Mouse (Mus musculus) myocyte (in vitro differentiated cells): ENCODE data around the gene Cracr2b. TPM values are rescaled to one million over a fixed set of nuclear protein-coding genes. Genes with fewer than 3 reads are reported as not detected.

Source experiments
- H3K27me3 ChIP-seq: one replicate; pipeline ENCODE4 v1.6.1; 2011; ENCODE audit not compliant: control insufficient read depth, insufficient read depth, insufficient read length
- H3K36me3 ChIP-seq: one replicate; pipeline ENCODE4 v1.6.1; 2011; ENCODE audit not compliant: control insufficient read depth, insufficient read depth
- H3K4me2 ChIP-seq: one replicate; pipeline ENCODE4 v1.6.1; 2011; ENCODE audit warnings: low read depth, control low read depth
- H3K4me3 ChIP-seq: one replicate; pipeline ENCODE4 v1.5.1; 2011; ENCODE audit warnings: mild to moderate bottlenecking, control low read depth, moderate library complexity
- H3K79me2 ChIP-seq: one replicate; pipeline ENCODE4 v1.6.1; 2011; ENCODE audit not compliant: control insufficient read depth, insufficient read depth
- H3ac ChIP-seq: one replicate; pipeline ENCODE4 v1.6.1; 2011; ENCODE audit not compliant: control insufficient read depth, insufficient read length
- CEBPB ChIP-seq: IDR thresholded peaks from 2 replicates; pipeline ENCODE4 v1.6.1; 2011; ENCODE audit warnings: mild to moderate bottlenecking, moderate library complexity; ENCODE audit not compliant: poor library complexity, insufficient read depth, severe bottlenecking
- E2F4 ChIP-seq: IDR thresholded peaks from one replicate; pipeline ENCODE4 v1.6.1; 2011; ENCODE audit warnings: mild to moderate bottlenecking, control low read depth, moderate library complexity; ENCODE audit not compliant: insufficient read depth
- MAX ChIP-seq: IDR thresholded peaks from one replicate; pipeline ENCODE4 v1.6.1; 2011; ENCODE audit warnings: low read depth, mild to moderate bottlenecking, control low read depth
- MYOD1 ChIP-seq, 3 experiments: IDR thresholded peaks; one replicate each; pipeline ENCODE4 v1.6.1; 2011; ENCODE audit warnings: control low read depth in 2 of 3, low read depth in 2 of 3, mild to moderate bottlenecking in 2 of 3, moderate library complexity in 1 of 3; ENCODE audit not compliant: insufficient read length in 2 of 3, control insufficient read depth in 1 of 3
- MYOG ChIP-seq, 3 experiments: IDR thresholded peaks; one replicate each; pipeline ENCODE4 v1.6.1; 2011; ENCODE audit warnings: control low read depth in 2 of 3, low read depth in 2 of 3, mild to moderate bottlenecking in 2 of 3; ENCODE audit not compliant: insufficient read length in 2 of 3, control insufficient read depth in 1 of 3, insufficient read depth in 1 of 3
- POLR2A ChIP-seq: IDR thresholded peaks from one replicate; pipeline ENCODE4 v1.6.1; 2011; ENCODE audit warnings: low read depth, mild to moderate bottlenecking, control low read depth, moderate library complexity; ENCODE audit not compliant: insufficient read length
- POLR2AphosphoS2 ChIP-seq: IDR thresholded peaks from one replicate; pipeline ENCODE4 v1.6.1; 2011; ENCODE audit warnings: low read depth, control low read depth; ENCODE audit not compliant: insufficient read length
- REST ChIP-seq: IDR thresholded peaks from one replicate; pipeline ENCODE4 v1.6.1; 2011; ENCODE audit warnings: mild to moderate bottlenecking, control low read depth, moderate library complexity; ENCODE audit not compliant: insufficient read depth, insufficient read length
- SRF ChIP-seq: IDR thresholded peaks from one replicate; pipeline ENCODE4 v1.6.1; 2011; ENCODE audit warnings: low read depth; ENCODE audit not compliant: control insufficient read depth, insufficient read length
- TCF12 ChIP-seq: IDR thresholded peaks from one replicate; pipeline ENCODE4 v1.6.1; 2011; ENCODE audit warnings: mild to moderate bottlenecking, control low read depth; ENCODE audit not compliant: poor library complexity, insufficient read depth, severe bottlenecking
- TCF3 ChIP-seq: IDR thresholded peaks from one replicate; pipeline ENCODE4 v1.6.1; 2011; ENCODE audit warnings: low read depth, control low read depth; ENCODE audit not compliant: insufficient read length
- USF1 ChIP-seq: IDR thresholded peaks from one replicate; pipeline ENCODE4 v1.6.1; 2011; ENCODE audit warnings: low read depth, mild to moderate bottlenecking, control low read depth, moderate library complexity
- polyA plus RNA-seq: library from polyadenylated mRNA; unstranded; fragments of >200 nt; fragmentation: generic; extraction: Trizol; gene quantifications from one replicate; pipeline ENCODE4 v1.2.1, GENCODE M21; 2012; ENCODE audit warnings: missing spikeins

Cracr2b gene
- polyA plus RNA-seq, 1 experiment, result 2.4 TPM

- TF ChIP-seq CEBPB (no peak), REST (no peak), MYOG (IDR thresholded peaks at IDR 0.05; ENCODE audit: control insufficient read depth in 1 of 3, insufficient read depth in 1 of 3, insufficient read length in 2 of 3, low read depth in 2 of 3) (no peak), TCF12 (no peak), POLR2AphosphoS2 (no peak), MAX (no peak), MYOD1 (IDR thresholded peaks at IDR 0.05; ENCODE audit: control insufficient read depth in 1 of 3, insufficient read length in 2 of 3, low read depth in 2 of 3) (no peak), SRF (no peak), E2F4 (no peak), POLR2A (no peak), TCF3 (no peak), USF1 (no peak)
- H3K36me3 ChIP-seq, result no peaks in the 10 kb centered on the region
- H3ac ChIP-seq, result no peak overlapping the region
- H3K4me2 ChIP-seq, result no peak overlapping the region
- H3K79me2 ChIP-seq, result peaks cover 44% of the 10 kb centered on the region
- no peaks in the 10 kb centered on the region for H3K27me3 ChIP-seq
- no peak overlapping the region for H3K4me3 ChIP-seq
Observed at GRCm38 (mm10) chr7:141480842-141481497, 20.1 kb downstream of the Cracr2b start.

GRCm38 (mm10) chr7:141481498-141482401, 20.9 kb downstream of the Cracr2b start:
- H3K27me3 ChIP-seq, result no peaks in the 10 kb centered on the region
- no peak for TF ChIP-seq POLR2AphosphoS2
- no peak for TF ChIP-seq MYOG (IDR thresholded peaks at IDR 0.05; ENCODE audit: control insufficient read depth in 1 of 3, insufficient read depth in 1 of 3, insufficient read length in 2 of 3, low read depth in 2 of 3)
- no peak for TF ChIP-seq TCF12
- TF ChIP-seq MYOD1 (IDR thresholded peaks at IDR 0.05; ENCODE audit: control insufficient read depth in 1 of 3, insufficient read length in 2 of 3, low read depth in 2 of 3), result no peak
- no peak for TF ChIP-seq E2F4
- TF ChIP-seq REST, result no peak
- no peak for TF ChIP-seq SRF
- TF ChIP-seq CEBPB, result no peak
- TF ChIP-seq POLR2A, result no peak
- no peak for TF ChIP-seq USF1
- TF ChIP-seq TCF3, result no peak
- TF ChIP-seq MAX, result no peak
- H3K36me3 ChIP-seq, result peaks cover 4% of the 10 kb centered on the region
- H3K4me2 ChIP-seq, result no peak overlapping the region
- H3K4me3 ChIP-seq, result no peak overlapping the region
- H3ac ChIP-seq, result no peak overlapping the region
- peaks cover 44% of the 10 kb centered on the region for H3K79me2 ChIP-seq

GRCm38 (mm10) chr7:141482531-141483024, 21.7 kb downstream of the Cracr2b start:
- Histone ChIP-seq H3K36me3 (peaks cover 4% of the 10 kb centered on the region), H3K4me3 (no peak overlapping the region), H3ac (no peak overlapping the region), H3K27me3 (no peaks in the 10 kb centered on the region), H3K79me2 (peaks cover 38% of the 10 kb centered on the region), H3K4me2 (no peak overlapping the region)
- TF ChIP-seq MYOD1 (IDR thresholded peaks at IDR 0.05; ENCODE audit: control insufficient read depth in 1 of 3, insufficient read length in 2 of 3, low read depth in 2 of 3) (no peak), MAX (no peak), CEBPB (no peak), TCF12 (no peak), POLR2AphosphoS2 (no peak), POLR2A (no peak), SRF (no peak), E2F4 (no peak), REST (no peak)

- no peaks in the 10 kb centered on the region for H3K27me3 ChIP-seq
- H3K4me3 ChIP-seq, result no peak overlapping the region
- H3ac ChIP-seq, result no peak overlapping the region
- peaks cover 32% of the 10 kb centered on the region for H3K79me2 ChIP-seq
- peaks cover 4% of the 10 kb centered on the region for H3K36me3 ChIP-seq
- TF ChIP-seq SRF (no peak), CEBPB (no peak), TCF3 (no peak), POLR2A (no peak), MYOG (IDR thresholded peaks at IDR 0.05; ENCODE audit: control insufficient read depth in 1 of 3, insufficient read depth in 1 of 3, insufficient read length in 2 of 3, low read depth in 2 of 3) (no peak), MAX (no peak), MYOD1 (IDR thresholded peaks at IDR 0.05; ENCODE audit: control insufficient read depth in 1 of 3, insufficient read length in 2 of 3, low read depth in 2 of 3) (no peak), E2F4 (no peak), REST (no peak)
- no peak overlapping the region for H3K4me2 ChIP-seq
Observed at GRCm38 (mm10) chr7:141483114-141483653, 22.3 kb downstream of the Cracr2b start.
